Mouse (Mus musculus): ENCODE measurements at regions not wholly inside any gene's neighbourhood (a gene's known extent, or its start where the extent isn't known, plus 50 kb on each side); places are given as distances from the start of the nearest gene placed in this dataset.

- Histone ChIP-seq H3K4me2 (ENCODE audit: low read depth, low read length) (peak overlapping the region; percentile 30), H3K9me3 (replicated peaks; ENCODE audit: control insufficient read depth, low read length) (no peaks in the 10 kb centered on the region), H3K27ac (ENCODE audit: low read length) (peak overlapping the region; percentile 7; the same call in 1 of the 2 replicates), H3K4me3 (replicated peaks; ENCODE audit: low read length) (no peak overlapping the region), H3K4me1 (ENCODE audit: control insufficient read depth, insufficient read depth, low read length) (peaks cover 14% of the 10 kb centered on the region; the same call in 1 of the 2 replicates), H3K9ac (ENCODE audit: low read length) (0 out of 2 replicates have a peak overlapping the region, but pooled peaks have one; percentile 1), H3K36me3 (ENCODE audit: control insufficient read depth, insufficient read depth, low read length) (no peaks in the 10 kb centered on the region), H3K27me3 (ENCODE audit: control insufficient read depth, insufficient read depth, low read length) (no peaks in the 10 kb centered on the region)
- WGBS = 37% methylated on average over 16 of the region's 16 CpGs
- no peak for ATAC-seq (ENCODE audit: insufficient read depth, low FRiP score)
Measured at GRCm38 (mm10) chr2:72628626-72629470, 152.9 kb downstream of the Cdca7 start.

- Histone ChIP-seq H3K4me1 (ENCODE audit: control insufficient read depth, insufficient read depth, low read length) (peaks cover 14% of the 10 kb centered on the region; the same call in 1 of the 2 replicates), H3K9ac (ENCODE audit: low read length) (no peak overlapping the region), H3K4me3 (replicated peaks; ENCODE audit: low read length) (no peak overlapping the region), H3K9me3 (replicated peaks; ENCODE audit: control insufficient read depth, low read length) (no peaks in the 10 kb centered on the region), H3K36me3 (ENCODE audit: control insufficient read depth, insufficient read depth, low read length) (no peaks in the 10 kb centered on the region), H3K4me2 (ENCODE audit: low read depth, low read length) (0 out of 2 replicates have a peak overlapping the region, but pooled peaks have one; percentile 30), H3K27me3 (ENCODE audit: control insufficient read depth, insufficient read depth, low read length) (no peaks in the 10 kb centered on the region), H3K27ac (ENCODE audit: low read length) (no peak overlapping the region)
- WGBS = 73% methylated on average over 14 of the region's 14 CpGs
- no peak for ATAC-seq (ENCODE audit: insufficient read depth, low FRiP score)
Measured at GRCm38 (mm10) chr2:72629691-72630461, 153.9 kb downstream of the Cdca7 start.

- H3K4me3 ChIP-seq (replicated peaks; ENCODE audit: low read length) = no peak overlapping the region
Measured at GRCm38 (mm10) chr2:72637881-72638620, 162.1 kb downstream of the Cdca7 start.

GRCm38 (mm10) chr2:72639022-72639421 is 163.1 kb downstream of the Cdca7 start:
- Histone ChIP-seq H3K27ac (ENCODE audit: low read length) (no peak overlapping the region), H3K4me2 (ENCODE audit: low read depth, low read length) (no peak overlapping the region), H3K9ac (ENCODE audit: low read length) (no peak overlapping the region), H3K27me3 (ENCODE audit: control insufficient read depth, insufficient read depth, low read length) (no peaks in the 10 kb centered on the region), H3K4me3 (replicated peaks; ENCODE audit: low read length) (no peak overlapping the region), H3K9me3 (replicated peaks; ENCODE audit: control insufficient read depth, low read length) (no peaks in the 10 kb centered on the region), H3K4me1 (ENCODE audit: control insufficient read depth, insufficient read depth, low read length) (no peaks in the 10 kb centered on the region), H3K36me3 (ENCODE audit: control insufficient read depth, insufficient read depth, low read length) (no peaks in the 10 kb centered on the region)
- no peak for ATAC-seq (ENCODE audit: insufficient read depth, low FRiP score)
- WGBS = 49% methylated on average over 4 of the region's 4 CpGs

More at GRCm38 (mm10) chr2:72637881-72638620, 162.1 kb downstream of the Cdca7 start:
- no peak for ATAC-seq (ENCODE audit: insufficient read depth, low FRiP score)
- no peaks in the 10 kb centered on the region for H3K36me3 ChIP-seq (ENCODE audit: control insufficient read depth, insufficient read depth, low read length)
- WGBS = 51% methylated on average over 9 of the region's 9 CpGs
- no peak overlapping the region for H3K27ac ChIP-seq (ENCODE audit: low read length)
- no peaks in the 10 kb centered on the region for H3K9me3 ChIP-seq (replicated peaks; ENCODE audit: control insufficient read depth, low read length)
- H3K9ac ChIP-seq (ENCODE audit: low read length) = no peak overlapping the region
- H3K4me1 ChIP-seq (ENCODE audit: control insufficient read depth, insufficient read depth, low read length) = no peaks in the 10 kb centered on the region
- H3K4me2 ChIP-seq (ENCODE audit: low read depth, low read length) = no peak overlapping the region
- H3K27me3 ChIP-seq (ENCODE audit: control insufficient read depth, insufficient read depth, low read length) = no peaks in the 10 kb centered on the region

DNA sequence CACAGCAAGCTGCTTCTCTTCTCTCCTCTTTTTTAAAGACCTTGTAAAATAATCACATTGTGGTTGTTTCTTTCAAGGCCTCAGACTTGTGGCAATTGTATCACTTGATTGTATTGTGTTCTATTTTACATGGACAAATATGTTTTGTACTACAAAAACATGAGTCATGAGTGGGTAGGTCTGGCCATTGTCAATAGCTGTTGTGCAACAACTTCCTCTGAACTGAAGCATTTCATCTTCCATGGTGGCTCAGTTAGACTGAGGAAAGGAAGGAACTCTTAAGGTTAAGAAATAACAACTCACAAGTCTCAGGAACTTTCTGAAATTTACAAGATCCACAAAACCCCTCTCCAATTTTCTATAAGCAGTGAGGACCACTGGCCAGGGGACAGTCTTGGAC is 165.3 kb downstream of the Cdca7 start:
- H3K4me2 ChIP-seq (ENCODE audit: low read depth, low read length) = no peak overlapping the region
- no peaks in the 10 kb centered on the region for H3K4me1 ChIP-seq (ENCODE audit: control insufficient read depth, insufficient read depth, low read length)
- H3K4me3 ChIP-seq (replicated peaks; ENCODE audit: low read length) = no peak overlapping the region
- no peak overlapping the region for H3K9ac ChIP-seq (ENCODE audit: low read length)
- H3K27ac ChIP-seq (ENCODE audit: low read length) = no peak overlapping the region
- H3K27me3 ChIP-seq (ENCODE audit: control insufficient read depth, insufficient read depth, low read length) = no peaks in the 10 kb centered on the region
- no peak for ATAC-seq (ENCODE audit: insufficient read depth, low FRiP score)
- H3K9me3 ChIP-seq (replicated peaks; ENCODE audit: control insufficient read depth, low read length) = no peaks in the 10 kb centered on the region
- H3K36me3 ChIP-seq (ENCODE audit: control insufficient read depth, insufficient read depth, low read length) = no peaks in the 10 kb centered on the region

- no peaks in the 10 kb centered on the region for H3K36me3 ChIP-seq (ENCODE audit: control insufficient read depth, insufficient read depth, low read length)
- no peak overlapping the region for H3K4me3 ChIP-seq (replicated peaks; ENCODE audit: low read length)
- WGBS = 76% methylated on average over 10 of the region's 10 CpGs
- H3K9ac ChIP-seq (ENCODE audit: low read length) = no peak overlapping the region
- H3K27ac ChIP-seq (ENCODE audit: low read length) = no peak overlapping the region
- no peaks in the 10 kb centered on the region for H3K4me1 ChIP-seq (ENCODE audit: control insufficient read depth, insufficient read depth, low read length)
- no peaks in the 10 kb centered on the region for H3K9me3 ChIP-seq (replicated peaks; ENCODE audit: control insufficient read depth, low read length)
- no peak for ATAC-seq (ENCODE audit: insufficient read depth, low FRiP score)
- no peak overlapping the region for H3K4me2 ChIP-seq (ENCODE audit: low read depth, low read length)
- H3K27me3 ChIP-seq (ENCODE audit: control insufficient read depth, insufficient read depth, low read length) = no peaks in the 10 kb centered on the region
Measured at GRCm38 (mm10) chr2:72644151-72644843, 168.3 kb downstream of the Cdca7 start.

- H3K36me3 ChIP-seq (ENCODE audit: control insufficient read depth, insufficient read depth, low read length) = no peaks in the 10 kb centered on the region
- no peaks in the 10 kb centered on the region for H3K27me3 ChIP-seq (ENCODE audit: control insufficient read depth, insufficient read depth, low read length)
- H3K9me3 ChIP-seq (replicated peaks; ENCODE audit: control insufficient read depth, low read length) = no peaks in the 10 kb centered on the region
- H3K27ac ChIP-seq (ENCODE audit: low read length) = no peak overlapping the region
- no peaks in the 10 kb centered on the region for H3K4me1 ChIP-seq (ENCODE audit: control insufficient read depth, insufficient read depth, low read length)
- H3K9ac ChIP-seq (ENCODE audit: low read length) = no peak overlapping the region
- no peak for ATAC-seq (ENCODE audit: insufficient read depth, low FRiP score)
- WGBS = 63% methylated on average over 5 of the region's 5 CpGs
- no peak overlapping the region for H3K4me2 ChIP-seq (ENCODE audit: low read depth, low read length)
- H3K4me3 ChIP-seq (replicated peaks; ENCODE audit: low read length) = no peak overlapping the region
Measured at GRCm38 (mm10) chr2:72647642-72648041, 171.7 kb downstream of the Cdca7 start.

DNA sequence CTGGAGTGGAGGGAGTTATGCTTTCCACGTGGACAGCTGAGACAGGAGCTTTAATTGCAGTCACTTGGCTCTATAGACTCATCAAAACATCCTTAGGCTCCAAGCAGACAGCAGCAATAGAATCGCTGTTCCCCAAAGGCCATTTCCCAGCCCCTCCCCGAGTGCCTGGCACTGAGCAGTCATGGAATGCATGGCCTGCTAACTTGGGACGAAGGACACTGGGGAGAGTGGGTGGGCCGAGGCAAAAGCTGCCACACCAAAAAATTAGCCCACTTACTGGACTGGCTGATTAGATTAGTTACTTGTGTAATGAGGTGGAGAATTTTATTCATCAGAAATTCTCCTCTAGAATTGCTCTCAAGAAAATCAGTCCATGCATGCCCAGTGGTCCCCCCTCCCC is 172.3 kb downstream of the Cdca7 start:
- Histone ChIP-seq H3K4me3 (replicated peaks; ENCODE audit: low read length) (no peak overlapping the region), H3K9me3 (replicated peaks; ENCODE audit: control insufficient read depth, low read length) (no peaks in the 10 kb centered on the region), H3K36me3 (ENCODE audit: control insufficient read depth, insufficient read depth, low read length) (no peaks in the 10 kb centered on the region), H3K9ac (ENCODE audit: low read length) (no peak overlapping the region), H3K27me3 (ENCODE audit: control insufficient read depth, insufficient read depth, low read length) (no peaks in the 10 kb centered on the region), H3K4me2 (ENCODE audit: low read depth, low read length) (no peak overlapping the region), H3K4me1 (ENCODE audit: control insufficient read depth, insufficient read depth, low read length) (no peaks in the 10 kb centered on the region), H3K27ac (ENCODE audit: low read length) (no peak overlapping the region)
- no peak for ATAC-seq (ENCODE audit: insufficient read depth, low FRiP score)
- WGBS = 67% methylated on average over 5 of the region's 5 CpGs

All from stomach, embryonic 16.5 days (tissue).